Mouse (Mus musculus) liver, postnatal 0 days (tissue): ENCODE data around the gene Crygn. TPM values are rescaled to one million over a fixed set of nuclear protein-coding genes. Genes with fewer than 3 reads are reported as not detected.

Experiments used
- ATAC-seq: fragments of 200-750 bp; cut with Nextera tagmentation; 2 replicates; pipeline ENCODE4 v1.8.0; 2017; ENCODE audit warnings: mild to moderate bottlenecking, moderate library complexity
- DNase-seq: peaks from one replicate; pipeline ENCODE4 v3.0.0-alpha.2; 2016
- H3K27ac ChIP-seq: fragments of 300-500 bp; sonication (generic); 2 replicates; pipeline ENCODE4 v1.5.1; 2014; ENCODE audit warnings: antibody characterized with exemption, moderate library complexity, mild to moderate bottlenecking, low read depth
- H3K27me3 ChIP-seq: fragments of 300-500 bp; sonication (generic); 2 replicates; pipeline ENCODE4 v1.6.1; 2014; ENCODE audit warnings: low read length, control low read depth, mixed read lengths; ENCODE audit not compliant: insufficient read depth
- H3K36me3 ChIP-seq: fragments of 300-500 bp; sonication (generic); replicated peaks from 2 replicates; pipeline ENCODE4 v1.6.1; 2014; ENCODE audit warnings: mild to moderate bottlenecking, control low read depth, low read length, moderate library complexity, mixed read lengths; ENCODE audit not compliant: insufficient read depth
- H3K4me1 ChIP-seq: fragments of 300-500 bp; sonication (generic); 2 replicates; pipeline ENCODE4 v1.6.1; 2014; ENCODE audit warnings: antibody characterized with exemption, mild to moderate bottlenecking, control low read depth; ENCODE audit not compliant: insufficient read depth
- H3K4me2 ChIP-seq: fragments of 300-500 bp; sonication (generic); 2 replicates; pipeline ENCODE4 v1.6.1; 2014; ENCODE audit warnings: low read depth, mild to moderate bottlenecking, low read length, moderate library complexity, mixed read lengths
- H3K4me3 ChIP-seq: fragments of 300-500 bp; sonication (generic); 2 replicates; pipeline ENCODE4 v1.5.1; 2014; ENCODE audit warnings: low read depth, low read length
- H3K9ac ChIP-seq: fragments of 300-500 bp; sonication (generic); replicated peaks from 2 replicates; pipeline ENCODE4 v1.6.1; 2014; ENCODE audit warnings: mild to moderate bottlenecking, moderate library complexity
- H3K9me3 ChIP-seq: fragments of 300-500 bp; sonication (generic); 2 replicates; pipeline ENCODE4 v1.6.1; 2016; ENCODE audit warnings: mild to moderate bottlenecking, control low read depth, low read length, mixed read lengths
- CTCF ChIP-seq: sonication (generic); IDR thresholded peaks from 2 replicates; pipeline ENCODE4 v1.5.1; 2016; ENCODE audit warnings: antibody characterized with exemption, low read depth
- EP300 ChIP-seq: IDR thresholded peaks from 2 replicates; pipeline ENCODE4 v1.6.1; 2016; ENCODE audit warnings: antibody characterized with exemption, low read depth, mild to moderate bottlenecking
- WGBS: fragments of 180-500 bp; shearing (Covaris S2); extraction: QIAGEN DNeasy Blood & Tissue Kit; methylation state at CpG from one replicate; pipeline ENCODE4 v1.1.7; 2014; ENCODE audit not compliant: insufficient replicate concordance; 5-methylcytosine and 5-hydroxymethylcytosine counted together
- polyA plus RNA-seq: library from polyadenylated mRNA; unstranded; fragments of >200 nt; fragmentation: Nextera tagmentation; extraction: Ambion mirVana; gene quantifications from 2 replicates; pipeline ENCODE4 v1.2.1, GENCODE M21; 2015

Crygn gene
- polyA plus RNA-seq, 1 experiment from 2014 or later, result 1.4 TPM

DNA sequence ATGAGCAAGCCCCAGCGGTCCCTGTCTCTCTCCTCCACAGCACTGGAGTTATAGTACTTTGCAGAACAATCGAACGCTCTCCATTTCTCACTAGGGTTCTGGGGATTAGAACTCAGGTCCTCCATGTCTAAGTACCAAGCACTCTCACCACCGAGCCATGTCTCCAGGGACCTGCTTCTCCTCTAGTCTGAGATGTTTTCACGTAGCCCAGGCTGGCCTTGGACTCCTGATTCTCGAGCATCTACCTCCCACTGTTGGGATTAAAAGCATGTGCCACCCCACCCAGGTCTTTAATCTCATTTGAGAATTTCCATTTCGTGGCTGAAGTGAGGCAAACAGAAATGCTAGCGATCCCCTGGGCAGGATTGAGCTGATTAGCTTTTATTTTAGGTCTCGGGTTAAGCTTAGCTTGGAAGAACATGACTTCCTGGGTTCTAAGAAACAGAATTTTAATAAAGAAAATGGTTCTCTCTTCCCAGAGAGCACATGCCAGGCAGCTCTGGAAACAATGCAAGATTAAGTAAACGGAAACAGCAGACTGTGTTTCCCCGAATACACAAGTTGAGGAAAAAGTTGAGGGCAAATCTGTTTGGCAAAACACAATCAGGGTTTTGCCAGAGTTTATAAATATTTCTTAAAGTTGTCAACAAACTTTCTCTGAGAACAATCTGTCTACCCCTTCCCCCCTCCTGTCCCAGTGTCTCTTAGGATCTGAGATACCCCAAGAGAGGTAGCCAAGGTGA, 34.1 kb downstream of the Crygn start:
- Histone ChIP-seq H3K4me2 (no peak overlapping the region), H3K27ac (0 out of 2 replicates have a peak overlapping the region, but pooled peaks have one; percentile 44), H3K27me3 (no peaks in the 10 kb centered on the region), H3K36me3 (no peaks in the 10 kb centered on the region), H3K9me3 (no peaks in the 10 kb centered on the region), H3K4me3 (no peak overlapping the region), H3K4me1 (no peaks in the 10 kb centered on the region), H3K9ac (no peak overlapping the region)
- ATAC-seq, result no peak
- WGBS, result 71% methylated on average over 11 of the region's 11 CpGs
- no peak for DNase-seq
- no peak for TF ChIP-seq EP300

DNA sequence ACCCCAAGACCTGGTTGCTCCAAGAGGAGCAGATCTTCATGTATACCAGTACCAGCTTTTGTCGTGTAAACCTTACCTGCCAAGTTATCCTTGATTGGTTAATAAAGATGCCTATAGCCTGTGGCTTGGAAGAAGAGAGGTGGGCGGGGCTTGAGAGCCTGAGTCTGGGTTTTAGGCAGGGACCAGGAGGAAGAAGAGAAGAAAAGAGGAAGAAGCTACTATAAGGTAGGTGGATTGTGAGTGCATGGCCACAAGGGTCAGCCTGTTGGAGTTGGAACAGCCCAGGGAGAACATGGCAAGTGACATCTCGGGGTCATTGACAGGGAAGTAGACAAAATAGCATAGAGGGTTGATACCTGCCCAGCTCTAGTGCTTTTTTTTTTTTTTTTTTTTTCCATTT, 38.0 kb downstream of the Crygn start:
- H3K4me2 ChIP-seq, result no peak overlapping the region
- DNase-seq (no peak), ATAC-seq (no peak)
- H3K27ac ChIP-seq, result no peak overlapping the region
- no peaks in the 10 kb centered on the region for H3K27me3 ChIP-seq
- H3K36me3 ChIP-seq, result no peaks in the 10 kb centered on the region
- H3K9ac ChIP-seq, result no peak overlapping the region
- WGBS, result 73% methylated on average over 3 of the region's 3 CpGs
- H3K4me3 ChIP-seq, result no peak overlapping the region
- H3K4me1 ChIP-seq, result no peaks in the 10 kb centered on the region
- TF ChIP-seq EP300, result no peak
- no peak for TF ChIP-seq CTCF
- no peaks in the 10 kb centered on the region for H3K9me3 ChIP-seq

DNA sequence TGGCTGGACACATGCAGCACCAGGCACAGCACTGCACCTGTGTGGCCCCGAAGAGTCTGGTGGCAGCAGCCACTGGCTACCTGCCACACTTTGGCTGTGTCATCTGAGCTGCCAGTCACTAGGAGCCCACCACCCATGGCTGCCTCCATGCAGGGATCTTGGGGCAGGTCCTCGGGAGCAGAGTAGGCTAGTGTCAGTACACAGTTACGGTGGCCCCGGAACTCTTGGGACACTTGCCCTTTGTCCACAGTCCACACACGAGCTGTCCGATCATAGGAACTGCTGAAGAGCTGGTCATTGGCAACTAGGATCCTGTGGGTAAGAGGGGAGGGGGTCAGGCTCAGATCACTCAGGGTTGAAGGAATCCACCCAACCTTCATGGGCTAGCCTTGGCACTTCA, 39.7 kb downstream of the Crygn start:
- no peak for TF ChIP-seq CTCF
- no peak for TF ChIP-seq EP300
- H3K4me2 ChIP-seq, result no peak overlapping the region
- H3K4me1 ChIP-seq, result no peaks in the 10 kb centered on the region

DNA sequence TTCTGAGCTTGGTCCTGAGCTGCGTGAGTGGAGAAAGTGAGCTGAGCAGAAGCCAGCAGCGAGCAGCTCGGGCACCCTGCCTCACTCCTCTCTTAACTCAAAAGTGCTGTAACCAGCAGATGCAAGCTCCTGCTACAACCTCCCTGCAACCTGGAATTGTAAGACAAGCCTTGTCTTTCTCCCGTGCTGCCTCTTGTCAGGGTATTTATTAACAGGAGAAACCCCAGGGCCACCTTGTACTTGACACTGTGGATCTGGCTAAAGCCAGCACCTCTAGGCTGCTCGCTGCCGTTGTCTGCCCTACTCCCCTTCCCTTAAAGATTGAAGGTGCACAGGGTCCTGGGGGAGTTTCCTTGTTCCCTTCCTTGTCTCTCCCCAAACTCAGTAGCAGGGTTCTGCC, 43.8 kb downstream of the Crygn start:
- no peak overlapping the region for H3K4me2 ChIP-seq
- no peaks in the 10 kb centered on the region for H3K9me3 ChIP-seq
- TF ChIP-seq EP300 (no peak), CTCF (no peak)
- WGBS, result 80% methylated on average over 6 of the region's 6 CpGs
- H3K36me3 ChIP-seq, result peaks cover 23% of the 10 kb centered on the region
- H3K4me3 ChIP-seq, result no peak overlapping the region
- DNase-seq, result no peak
- H3K27ac ChIP-seq, result no peak overlapping the region
- H3K27me3 ChIP-seq, result no peaks in the 10 kb centered on the region
- no peaks in the 10 kb centered on the region for H3K4me1 ChIP-seq
- no peak for ATAC-seq
- H3K9ac ChIP-seq, result no peak overlapping the region

More for the DNA sequence above, 39.7 kb downstream of the Crygn start:
- Histone ChIP-seq H3K36me3 (no peaks in the 10 kb centered on the region), H3K9me3 (no peaks in the 10 kb centered on the region), H3K4me3 (no peak overlapping the region), H3K27me3 (no peaks in the 10 kb centered on the region), H3K9ac (no peak overlapping the region; the same call in 1 of the 2 replicates), H3K27ac (no peak overlapping the region)
- ATAC-seq (peak; percentile 70), DNase-seq (peak; percentile 30)
- WGBS, result 79% methylated on average over 6 of the region's 6 CpGs

DNA sequence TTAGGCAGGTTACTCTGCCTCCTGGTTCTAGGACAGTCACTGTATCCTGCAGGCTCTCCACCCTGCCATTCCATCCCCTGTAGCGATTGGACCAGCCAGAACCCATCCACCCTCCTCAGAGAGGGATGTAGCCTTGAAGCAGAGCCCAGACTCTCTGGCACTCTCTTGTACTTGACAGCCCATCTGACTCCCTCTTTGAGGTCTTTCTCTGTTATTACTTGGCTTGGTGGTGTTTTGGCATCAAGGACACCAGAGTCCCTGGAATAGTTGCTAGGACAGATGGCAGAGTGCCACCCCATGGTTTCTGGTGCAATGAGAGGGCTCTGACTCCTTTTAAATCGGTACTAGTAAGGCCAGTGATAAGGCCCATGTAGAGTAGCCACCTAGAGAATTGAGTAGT, 44.6 kb downstream of the Crygn start:
- no peak for ATAC-seq
- Histone ChIP-seq H3K9ac (no peak overlapping the region), H3K27ac (no peak overlapping the region), H3K27me3 (no peaks in the 10 kb centered on the region), H3K4me3 (no peak overlapping the region), H3K4me2 (no peak overlapping the region), H3K36me3 (peaks cover 31% of the 10 kb centered on the region), H3K9me3 (no peaks in the 10 kb centered on the region), H3K4me1 (no peaks in the 10 kb centered on the region)
- TF ChIP-seq EP300 (no peak), CTCF (no peak)
- no peak for DNase-seq
- 51% methylated on average over 2 of the region's 2 CpGs for WGBS

DNA sequence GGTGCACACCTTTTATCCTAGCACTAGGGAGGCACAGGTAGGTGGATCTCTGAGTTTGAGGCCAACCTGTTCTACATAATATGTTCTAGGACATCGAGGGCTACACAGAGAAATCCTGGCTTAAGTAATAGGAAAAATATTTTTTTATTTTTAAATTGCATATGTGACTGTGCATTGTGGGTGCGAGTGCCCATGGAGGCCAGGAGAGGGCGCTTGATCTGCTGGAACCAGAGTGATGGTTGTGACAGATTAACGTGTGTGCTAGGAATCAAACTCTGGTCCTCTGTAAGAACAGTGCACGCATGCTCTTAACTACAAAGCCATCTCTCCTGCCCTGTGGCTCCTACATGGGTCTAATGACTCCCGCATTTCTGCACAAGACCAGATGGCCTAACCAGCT, 46.2 kb downstream of the Crygn start:
- no peaks in the 10 kb centered on the region for H3K27me3 ChIP-seq
- no peak overlapping the region for H3K9ac ChIP-seq
- H3K4me2 ChIP-seq, result no peak overlapping the region
- TF ChIP-seq EP300 (no peak), CTCF (peak; percentile 40)
- DNase-seq (no peak), ATAC-seq (no peak)
- H3K27ac ChIP-seq, result no peak overlapping the region
- WGBS, result 93% methylated on average over 6 of the region's 6 CpGs
- H3K4me3 ChIP-seq, result no peak overlapping the region
- no peaks in the 10 kb centered on the region for H3K4me1 ChIP-seq
- H3K36me3 ChIP-seq, result peaks cover 44% of the 10 kb centered on the region
- no peaks in the 10 kb centered on the region for H3K9me3 ChIP-seq

DNA sequence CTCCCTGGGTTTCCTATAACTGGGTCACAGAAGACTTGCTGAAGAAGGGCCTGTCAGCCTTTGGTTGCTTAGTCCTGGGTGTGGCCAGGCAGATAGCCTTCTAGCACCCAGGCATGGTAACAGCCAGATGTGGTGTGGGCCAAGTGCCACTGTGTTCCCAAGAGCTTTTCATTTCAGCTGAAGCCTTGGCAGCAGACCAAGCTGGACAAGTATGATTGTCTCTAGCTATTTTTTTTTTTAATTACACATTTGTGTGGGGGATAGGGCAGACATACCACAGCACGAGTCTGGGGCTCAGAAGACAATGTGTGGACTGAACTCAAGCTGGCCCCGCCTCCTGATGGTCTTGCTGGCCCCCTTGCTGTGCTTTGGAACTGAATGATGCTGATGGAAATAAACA, 47.8 kb downstream of the Crygn start:
- ATAC-seq (no peak), DNase-seq (no peak)
- WGBS, result 86% methylated on average over 2 of the region's 2 CpGs
- Histone ChIP-seq H3K4me3 (no peak overlapping the region), H3K36me3 (peaks cover 58% of the 10 kb centered on the region), H3K27me3 (no peaks in the 10 kb centered on the region), H3K27ac (no peak overlapping the region), H3K9me3 (no peaks in the 10 kb centered on the region), H3K4me2 (no peak overlapping the region), H3K4me1 (no peaks in the 10 kb centered on the region), H3K9ac (no peak overlapping the region)
- no peak for TF ChIP-seq EP300
- TF ChIP-seq CTCF, result no peak
